Mouse (Mus musculus): Measurements from ENCODE around the gene Ssr2. TPM values are rescaled to one million over a fixed set of nuclear protein-coding genes. Genes with fewer than 3 reads are reported as not detected.

The Ssr2 gene
- total and polyA plus RNA-seq, 3 experiments: 65.3 to 80.0 (median 67.6) TPM

DNA sequence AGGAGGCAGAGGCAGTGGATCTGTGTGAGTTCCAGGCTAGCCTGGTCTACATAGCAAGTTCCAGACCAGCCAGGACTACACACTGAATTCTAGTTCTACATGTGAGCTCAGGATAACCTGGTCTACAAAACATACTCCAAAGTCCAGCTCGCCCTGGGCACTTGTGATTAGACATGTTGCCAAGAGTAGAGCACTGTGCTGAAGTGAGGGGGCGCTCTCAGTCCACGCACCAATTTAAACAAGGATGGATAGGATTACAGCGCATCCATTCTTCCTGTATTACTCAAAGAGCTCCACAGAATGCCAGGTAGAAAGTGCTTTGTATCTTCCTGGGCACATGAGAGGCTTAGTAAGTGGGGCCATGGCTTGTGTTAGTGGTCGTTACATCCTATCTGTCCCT is 31.2 kb upstream of the Ssr2 start:
- TF ChIP-seq CTCF (IDR thresholded peaks at IDR 0.05) (peak; percentile 56), POLR2A (IDR thresholded peaks at IDR 0.05; ENCODE audit: insufficient read depth, low read depth, low read length) (no peak)
- H3K9ac ChIP-seq (ENCODE audit: low read depth, low read length): no peak overlapping the region
- WGBS: 37% methylated on average over 5 of the region's 5 CpGs
- intact Hi-C loops (cut with DNase I): no loop called here
- H3K4me1 ChIP-seq (ENCODE audit: control insufficient read depth, insufficient read depth, low read length): no peaks in the 10 kb centered on the region
- H3K36me3 ChIP-seq (ENCODE audit: control insufficient read depth, insufficient read depth, low read length): no peaks in the 10 kb centered on the region
- H3K79me2 ChIP-seq (replicated peaks; ENCODE audit: control insufficient read depth, insufficient read depth, low read length): no peaks in the 10 kb centered on the region
- no peak overlapping the region for H3K4me3 ChIP-seq
- H3K27ac ChIP-seq: no peak overlapping the region
- no peaks in the 10 kb centered on the region for H3K27me3 ChIP-seq (ENCODE audit: control insufficient read depth, insufficient read depth, low read length)
- DNase-seq: no peak

DNA sequence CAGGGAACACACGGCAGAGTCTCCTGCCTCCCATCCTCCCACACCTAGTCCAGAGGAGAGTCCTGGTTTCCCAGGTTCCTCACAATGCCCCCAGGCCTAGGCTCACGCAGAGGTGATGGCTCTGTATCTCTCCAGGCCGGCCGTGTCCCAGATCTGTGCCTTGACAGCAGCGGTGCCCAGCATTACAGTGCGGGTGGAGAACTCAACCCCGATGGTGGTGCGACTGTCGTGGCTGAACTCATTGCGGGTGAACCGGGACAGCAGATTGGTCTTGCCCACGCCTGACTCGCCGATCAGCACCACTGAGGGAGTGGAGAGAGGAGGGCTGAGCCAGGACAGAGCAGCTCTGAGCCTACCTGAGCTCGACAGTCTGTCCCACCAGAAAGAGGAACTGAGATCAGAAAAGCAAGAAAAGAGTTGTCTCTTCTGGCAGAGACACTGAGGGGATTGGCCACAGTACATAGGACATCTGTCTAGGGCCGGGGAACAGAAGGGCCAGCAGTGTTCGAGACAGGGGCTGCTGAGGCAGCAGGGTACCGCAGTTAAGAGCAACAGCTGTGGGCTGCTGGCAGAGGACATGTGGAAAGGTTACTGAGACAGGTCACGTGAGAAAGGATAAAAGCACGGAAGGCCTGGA is 30.6 kb upstream of the Ssr2 start:
- no peaks in the 10 kb centered on the region for H3K4me1 ChIP-seq (ENCODE audit: control insufficient read depth, insufficient read depth, low read length)
- no peaks in the 10 kb centered on the region for H3K79me2 ChIP-seq (replicated peaks; ENCODE audit: control insufficient read depth, insufficient read depth, low read length)
- no peak for DNase-seq
- no peak overlapping the region for H3K9ac ChIP-seq (ENCODE audit: low read depth, low read length)
- no peak overlapping the region for H3K4me3 ChIP-seq
- intact Hi-C loops (cut with DNase I): no loop called here
- TF ChIP-seq POLR2A (IDR thresholded peaks at IDR 0.05; ENCODE audit: insufficient read depth, low read depth, low read length) (no peak), CTCF (IDR thresholded peaks at IDR 0.05) (no peak), EP300 (IDR thresholded peaks at IDR 0.05; ENCODE audit: insufficient read depth, low read depth, low read length) (no peak)
- 73% methylated on average over 20 of the region's 20 CpGs for WGBS
- H3K27ac ChIP-seq: no peak overlapping the region
- H3K27me3 ChIP-seq (ENCODE audit: control insufficient read depth, insufficient read depth, low read length): no peaks in the 10 kb centered on the region
- no peaks in the 10 kb centered on the region for H3K36me3 ChIP-seq (ENCODE audit: control insufficient read depth, insufficient read depth, low read length)

DNA sequence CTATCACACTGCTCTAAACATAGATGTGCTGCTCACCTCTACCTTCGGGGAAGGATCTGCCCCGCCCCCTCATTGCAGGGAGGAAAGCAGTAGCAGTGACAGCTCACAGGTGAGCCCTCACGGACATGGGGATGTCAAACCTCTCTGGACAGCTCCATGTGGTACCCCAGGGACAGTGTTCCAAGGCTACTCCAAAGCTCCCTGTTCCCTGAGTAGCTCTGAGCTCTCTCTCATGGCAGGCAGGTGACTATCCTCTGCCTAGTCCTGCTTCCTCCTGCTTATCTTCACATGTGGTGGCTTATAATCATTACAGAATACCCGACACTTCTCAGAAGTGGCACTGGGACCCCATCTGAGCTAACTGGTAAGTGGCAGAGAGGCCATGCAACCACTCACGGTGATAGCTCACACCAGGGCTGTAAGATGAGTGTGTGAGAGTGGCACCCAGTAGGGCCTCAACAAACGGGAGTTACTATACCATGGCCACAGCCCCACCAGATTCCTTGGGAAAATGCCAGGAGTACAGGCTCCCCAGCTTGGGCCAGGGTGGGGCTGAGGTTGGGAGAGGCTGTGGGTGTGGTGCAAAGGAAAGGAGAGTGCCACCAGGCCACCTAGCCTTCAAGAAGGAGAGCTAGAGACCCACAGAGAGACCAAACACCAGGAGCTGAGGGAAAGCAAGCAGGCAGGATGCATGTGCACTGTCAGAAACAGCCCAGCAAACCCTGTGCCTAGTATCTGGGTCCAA is 28.8 kb upstream of the Ssr2 start:
- 74% methylated on average over 6 of the region's 6 CpGs for WGBS
- no peaks in the 10 kb centered on the region for H3K79me2 ChIP-seq (replicated peaks; ENCODE audit: control insufficient read depth, insufficient read depth, low read length)
- TF ChIP-seq CTCF (IDR thresholded peaks at IDR 0.05) (no peak), POLR2A (IDR thresholded peaks at IDR 0.05; ENCODE audit: insufficient read depth, low read depth, low read length) (no peak), EP300 (IDR thresholded peaks at IDR 0.05; ENCODE audit: insufficient read depth, low read depth, low read length) (no peak)
- peaks cover 2% of the 10 kb centered on the region; the same call in 1 of the 2 replicates for H3K4me1 ChIP-seq (ENCODE audit: control insufficient read depth, insufficient read depth, low read length)
- H3K4me3 ChIP-seq: no peak overlapping the region
- no peak overlapping the region for H3K9ac ChIP-seq (ENCODE audit: low read depth, low read length)
- DNase-seq: no peak
- H3K27me3 ChIP-seq (ENCODE audit: control insufficient read depth, insufficient read depth, low read length): no peaks in the 10 kb centered on the region
- intact Hi-C loops (cut with DNase I): no loop called here
- no peaks in the 10 kb centered on the region for H3K36me3 ChIP-seq (ENCODE audit: control insufficient read depth, insufficient read depth, low read length)
- H3K27ac ChIP-seq: no peak overlapping the region

DNA sequence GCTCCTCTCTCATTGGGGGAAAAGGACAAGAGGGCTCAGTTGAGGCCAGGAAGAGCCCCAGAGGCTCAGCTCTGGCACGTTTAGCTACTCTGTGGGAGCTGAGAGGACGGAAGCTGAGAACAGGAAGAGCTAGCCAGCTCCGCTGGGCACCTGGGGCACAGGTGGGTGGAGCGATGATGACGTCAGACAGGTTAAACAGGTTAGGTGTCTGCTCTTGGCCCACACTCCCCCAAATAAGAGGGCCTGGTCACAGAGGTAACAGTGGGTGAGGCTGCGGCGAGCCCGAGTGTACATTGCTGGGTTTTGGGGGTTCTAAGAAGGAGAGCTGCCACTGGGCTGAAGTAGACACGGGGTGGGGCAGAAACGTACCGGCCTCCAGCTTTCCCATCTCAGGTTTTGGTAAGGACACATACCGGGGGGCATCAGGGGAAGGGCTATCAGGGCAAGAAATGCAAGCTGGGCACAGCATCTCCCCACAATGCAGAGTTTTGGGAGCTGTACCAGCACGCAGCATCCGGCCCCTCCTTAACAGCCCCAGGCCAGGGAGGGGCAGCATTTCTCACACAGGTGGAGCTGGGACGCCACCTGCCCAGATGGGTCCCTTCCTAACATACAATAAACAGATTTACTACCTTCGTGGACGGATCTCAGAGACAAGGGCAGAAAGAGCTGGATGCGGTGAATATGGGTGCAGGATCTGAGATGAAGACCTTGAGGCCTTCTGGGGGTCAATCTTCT is 27.3 kb upstream of the Ssr2 start, which contains the start of gene Rab25:
TSS of gene Rab25 (minus strand) at position 121 of the 738 bp plus-strand sequence.
- H3K9ac ChIP-seq (ENCODE audit: low read depth, low read length): no peak within 1 kb of the TSS
- intact Hi-C loops (cut with DNase I): no loop called here
- H3K79me2 ChIP-seq (replicated peaks; ENCODE audit: control insufficient read depth, insufficient read depth, low read length): no peaks in the 10 kb centered on the region
- H3K4me1 ChIP-seq (ENCODE audit: control insufficient read depth, insufficient read depth, low read length): peaks cover 3% of the 10 kb centered on the region
- WGBS: 73% methylated on average over 18 of the region's 18 CpGs
- DNase-seq: no peak
- H3K27ac ChIP-seq: no peak within 1 kb of the TSS
- H3K36me3 ChIP-seq (ENCODE audit: control insufficient read depth, insufficient read depth, low read length): no peaks in the 10 kb centered on the region
- TF ChIP-seq EP300 (IDR thresholded peaks at IDR 0.05; ENCODE audit: insufficient read depth, low read depth, low read length) (no peak), POLR2A (IDR thresholded peaks at IDR 0.05; ENCODE audit: insufficient read depth, low read depth, low read length) (no peak), CTCF (IDR thresholded peaks at IDR 0.05) (no peak)
- no peaks in the 10 kb centered on the region for H3K27me3 ChIP-seq (ENCODE audit: control insufficient read depth, insufficient read depth, low read length)
- no peak within 1 kb of the TSS for H3K4me3 ChIP-seq

DNA sequence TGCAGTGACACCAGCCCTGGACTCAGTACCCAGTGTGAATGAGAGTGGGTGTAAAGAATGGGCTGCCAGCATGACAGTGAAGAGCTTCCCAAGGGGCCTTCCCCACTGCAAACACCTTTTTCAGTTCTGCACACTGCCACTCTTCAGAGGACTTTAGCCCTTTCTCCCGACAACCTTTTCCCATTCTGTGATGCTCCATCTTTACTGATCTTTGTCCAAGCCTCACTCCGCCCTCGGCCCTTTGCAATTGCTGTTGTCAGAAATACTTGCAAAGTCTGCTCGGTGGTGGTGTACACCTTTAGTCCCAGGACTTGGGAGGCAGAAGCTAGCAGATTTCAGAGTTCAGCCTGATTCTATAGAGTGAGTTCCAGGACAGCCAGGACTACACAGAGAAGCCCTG is 24.1 kb upstream of the Ssr2 start:
- no peak for TF ChIP-seq CTCF (IDR thresholded peaks at IDR 0.05)
- no peak for TF ChIP-seq EP300 (IDR thresholded peaks at IDR 0.05; ENCODE audit: insufficient read depth, low read depth, low read length)
- TF ChIP-seq POLR2A (IDR thresholded peaks at IDR 0.05; ENCODE audit: insufficient read depth, low read depth, low read length): no peak
- H3K79me2 ChIP-seq (replicated peaks; ENCODE audit: control insufficient read depth, insufficient read depth, low read length): no peaks in the 10 kb centered on the region
- peak overlapping the region; percentile 55 for H3K4me3 ChIP-seq
- DNase-seq: peak in 1 of 2 experiments; percentile 15
- H3K27me3 ChIP-seq (ENCODE audit: control insufficient read depth, insufficient read depth, low read length): no peaks in the 10 kb centered on the region
- WGBS: 81% methylated on average over 4 of the region's 4 CpGs
- peaks cover 3% of the 10 kb centered on the region for H3K4me1 ChIP-seq (ENCODE audit: control insufficient read depth, insufficient read depth, low read length)
- no peak overlapping the region for H3K9ac ChIP-seq (ENCODE audit: low read depth, low read length)
- H3K36me3 ChIP-seq (ENCODE audit: control insufficient read depth, insufficient read depth, low read length): no peaks in the 10 kb centered on the region
- intact Hi-C loops (cut with DNase I): loop anchor here (10.0 kb wide), 1 partner anchor 623 kb away; the partner anchor contains the start of gene Scamp3
- no peak overlapping the region for H3K27ac ChIP-seq

All from heart, adult 2 months (tissue).